Mouse (Mus musculus): ENCODE measurements around the gene Hpcal1.

DNA sequence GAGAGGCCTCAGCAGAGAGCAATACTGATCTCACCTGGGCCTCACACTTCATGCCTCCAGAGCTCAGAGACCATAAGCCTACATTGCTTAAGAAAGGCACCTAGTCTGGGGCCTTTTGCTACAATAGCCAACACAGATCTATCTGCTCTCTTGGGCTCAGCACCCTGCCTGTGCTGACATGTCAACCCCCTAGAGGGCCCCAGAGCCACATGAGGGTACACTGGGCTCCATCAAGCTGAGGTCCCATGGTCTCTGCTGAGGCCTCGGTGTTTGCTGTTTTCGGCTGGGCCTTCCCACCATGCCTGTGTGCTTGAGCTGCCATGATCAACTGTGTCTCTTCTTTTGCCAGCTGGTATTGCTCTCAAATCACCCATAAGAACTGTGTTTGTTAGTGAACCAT, 24.0 kb upstream of the Hpcal1 start:
- TF ChIP-seq POLR2A (IDR thresholded peaks at IDR 0.05; ENCODE audit: insufficient read depth, low read length) (no peak), CTCF (IDR thresholded peaks at IDR 0.05; ENCODE audit: low read depth, low read length) (peak; percentile 49), EP300 (IDR thresholded peaks at IDR 0.05; ENCODE audit: insufficient read depth, low read depth, low read length) (no peak)
